Mouse (Mus musculus): ENCODE results near the gene Rpl23a. TPM values are rescaled to one million over a fixed set of nuclear protein-coding genes. Genes with fewer than 3 reads are reported as not detected.
"Not testable (repeated sequence)": the region's sequence is repeated elsewhere in the genome, so short reads cannot be mapped to it uniquely, and the experiment has no call there.

The Rpl23a gene
- polyA plus RNA-seq, 1 experiment from 2014 or later = 1,245 TPM

GRCm38 (mm10) chr11:78143520-78143919 lies 39.9 kb downstream of the Rpl23a start:
- H3K9ac ChIP-seq (ENCODE audit: low read length) = no peak overlapping the region
- no peaks in the 10 kb centered on the region for H3K27me3 ChIP-seq (ENCODE audit: control insufficient read depth, insufficient read depth, low read length)
- peaks cover 2% of the 10 kb centered on the region; the same call in 1 of the 2 replicates for H3K36me3 ChIP-seq (ENCODE audit: control insufficient read depth, insufficient read depth, low read length)
- no peaks in the 10 kb centered on the region for H3K9me3 ChIP-seq (ENCODE audit: control insufficient read depth, low read length)
- WGBS = 87% methylated on average over 2 of the region's 2 CpGs
- DNase-seq (ENCODE audit: low spot score, missing footprints) = no peak
- H3K4me2 ChIP-seq = no peak overlapping the region
- no peak overlapping the region for H3K27ac ChIP-seq (ENCODE audit: low read depth, low read length)
- no peak overlapping the region for H3K4me3 ChIP-seq (ENCODE audit: low read depth, low read length)
- H3K4me1 ChIP-seq (ENCODE audit: control insufficient read depth, insufficient read depth, low read length) = no peaks in the 10 kb centered on the region
- ATAC-seq (ENCODE audit: low FRiP score) = no peak

- no peaks in the 10 kb centered on the region for H3K27me3 ChIP-seq (ENCODE audit: control insufficient read depth, insufficient read depth, low read length)
- H3K4me3 ChIP-seq (ENCODE audit: low read depth, low read length) = no peak overlapping the region
- H3K4me1 ChIP-seq (ENCODE audit: control insufficient read depth, insufficient read depth, low read length) = no peaks in the 10 kb centered on the region
- no peak overlapping the region for H3K9ac ChIP-seq (ENCODE audit: low read length)
- DNase-seq (ENCODE audit: low spot score, missing footprints) (no peak), ATAC-seq (ENCODE audit: low FRiP score) (no peak)
- H3K9me3 ChIP-seq (ENCODE audit: control insufficient read depth, low read length) = no peaks in the 10 kb centered on the region
- no peak overlapping the region for H3K4me2 ChIP-seq
- 87% methylated on average over 5 of the region's 5 CpGs for WGBS
- H3K27ac ChIP-seq (ENCODE audit: low read depth, low read length) = no peak overlapping the region
- no peaks in the 10 kb centered on the region for H3K36me3 ChIP-seq (ENCODE audit: control insufficient read depth, insufficient read depth, low read length)
Measured at GRCm38 (mm10) chr11:78140665-78141064, 42.7 kb downstream of the Rpl23a start.

- Histone ChIP-seq H3K36me3 (ENCODE audit: control insufficient read depth, insufficient read depth, low read length) (no peaks in the 10 kb centered on the region), H3K9ac (ENCODE audit: low read length) (no peak overlapping the region), H3K27ac (ENCODE audit: low read depth, low read length) (no peak overlapping the region), H3K27me3 (ENCODE audit: control insufficient read depth, insufficient read depth, low read length) (no peaks in the 10 kb centered on the region), H3K4me1 (ENCODE audit: control insufficient read depth, insufficient read depth, low read length) (no peaks in the 10 kb centered on the region), H3K4me2 (no peak overlapping the region), H3K9me3 (ENCODE audit: control insufficient read depth, low read length) (no peaks in the 10 kb centered on the region), H3K4me3 (ENCODE audit: low read depth, low read length) (no peak overlapping the region)
- no peak for ATAC-seq (ENCODE audit: low FRiP score)
- DNase-seq (ENCODE audit: low spot score, missing footprints) = no peak
- 89% methylated on average over 3 of the region's 3 CpGs for WGBS
Measured at GRCm38 (mm10) chr11:78138023-78138422, 45.4 kb downstream of the Rpl23a start.

- ATAC-seq (ENCODE audit: low FRiP score) (no peak), DNase-seq (ENCODE audit: low spot score, missing footprints) (no peak)
- 75% methylated on average over 4 of the region's 4 CpGs for WGBS
Measured at GRCm38 (mm10) chr11:78137584-78137983, 45.8 kb downstream of the Rpl23a start.

GRCm38 (mm10) chr11:78136132-78136531 lies 47.3 kb downstream of the Rpl23a start:
- H3K4me3 ChIP-seq (ENCODE audit: low read depth, low read length) = no peak overlapping the region
- no peak for ATAC-seq (ENCODE audit: low FRiP score)
- WGBS = 68% methylated on average over 1 of the region's 1 CpGs
- H3K9ac ChIP-seq (ENCODE audit: low read length) = no peak overlapping the region
- H3K27me3 ChIP-seq (ENCODE audit: control insufficient read depth, insufficient read depth, low read length) = no peaks in the 10 kb centered on the region
- H3K36me3 ChIP-seq (ENCODE audit: control insufficient read depth, insufficient read depth, low read length) = no peaks in the 10 kb centered on the region
- H3K4me1 ChIP-seq (ENCODE audit: control insufficient read depth, insufficient read depth, low read length) = no peaks in the 10 kb centered on the region
- no peak for DNase-seq (ENCODE audit: low spot score, missing footprints)
- H3K4me2 ChIP-seq = no peak overlapping the region
- no peaks in the 10 kb centered on the region for H3K9me3 ChIP-seq (ENCODE audit: control insufficient read depth, low read length)
- H3K27ac ChIP-seq (ENCODE audit: low read depth, low read length) = no peak overlapping the region

More at GRCm38 (mm10) chr11:78137584-78137983, 45.8 kb downstream of the Rpl23a start:
- H3K27ac ChIP-seq (ENCODE audit: low read depth, low read length) = no peak overlapping the region
- H3K4me3 ChIP-seq (ENCODE audit: low read depth, low read length) = no peak overlapping the region
- no peaks in the 10 kb centered on the region for H3K36me3 ChIP-seq (ENCODE audit: control insufficient read depth, insufficient read depth, low read length)
- no peaks in the 10 kb centered on the region for H3K27me3 ChIP-seq (ENCODE audit: control insufficient read depth, insufficient read depth, low read length)
- no peak overlapping the region for H3K4me2 ChIP-seq
- no peaks in the 10 kb centered on the region for H3K4me1 ChIP-seq (ENCODE audit: control insufficient read depth, insufficient read depth, low read length)
- H3K9ac ChIP-seq (ENCODE audit: low read length) = no peak overlapping the region
- H3K9me3 ChIP-seq (ENCODE audit: control insufficient read depth, low read length) = no peaks in the 10 kb centered on the region

- H3K27me3 ChIP-seq (ENCODE audit: control insufficient read depth, insufficient read depth, low read length); ATAC-seq (ENCODE audit: low FRiP score); H3K4me1 ChIP-seq (ENCODE audit: control insufficient read depth, insufficient read depth, low read length); H3K9me3 ChIP-seq (ENCODE audit: control insufficient read depth, low read length); H3K4me2 ChIP-seq; H3K36me3 ChIP-seq (ENCODE audit: control insufficient read depth, insufficient read depth, low read length); H3K9ac ChIP-seq (ENCODE audit: low read length); DNase-seq (ENCODE audit: low spot score, missing footprints); H3K27ac ChIP-seq (ENCODE audit: low read depth, low read length); H3K4me3 ChIP-seq (ENCODE audit: low read depth, low read length): not testable (repeated sequence)
- WGBS = 92% methylated on average over 7 of the region's 7 CpGs
Measured at GRCm38 (mm10) chr11:78135314-78135713, 48.1 kb downstream of the Rpl23a start.

- H3K9ac ChIP-seq (ENCODE audit: low read length) = no peak overlapping the region
- WGBS = 95% methylated on average over 3 of the region's 3 CpGs
- no peaks in the 10 kb centered on the region for H3K36me3 ChIP-seq (ENCODE audit: control insufficient read depth, insufficient read depth, low read length)
- no peak overlapping the region for H3K27ac ChIP-seq (ENCODE audit: low read depth, low read length)
- no peaks in the 10 kb centered on the region for H3K9me3 ChIP-seq (ENCODE audit: control insufficient read depth, low read length)
- DNase-seq (ENCODE audit: low spot score, missing footprints) = no peak
- no peaks in the 10 kb centered on the region for H3K27me3 ChIP-seq (ENCODE audit: control insufficient read depth, insufficient read depth, low read length)
- no peak for ATAC-seq (ENCODE audit: low FRiP score)
- H3K4me2 ChIP-seq = no peak overlapping the region
- H3K4me3 ChIP-seq (ENCODE audit: low read depth, low read length) = no peak overlapping the region
- no peaks in the 10 kb centered on the region for H3K4me1 ChIP-seq (ENCODE audit: control insufficient read depth, insufficient read depth, low read length)
Measured at GRCm38 (mm10) chr11:78134344-78134743, 49.0 kb downstream of the Rpl23a start.

- no peak for DNase-seq (ENCODE audit: low spot score, missing footprints)
- Histone ChIP-seq H3K27ac (ENCODE audit: low read depth, low read length) (no peak overlapping the region), H3K4me2 (no peak overlapping the region), H3K4me3 (ENCODE audit: low read depth, low read length) (no peak overlapping the region), H3K27me3 (ENCODE audit: control insufficient read depth, insufficient read depth, low read length) (no peaks in the 10 kb centered on the region), H3K9me3 (ENCODE audit: control insufficient read depth, low read length) (no peaks in the 10 kb centered on the region), H3K4me1 (ENCODE audit: control insufficient read depth, insufficient read depth, low read length) (no peaks in the 10 kb centered on the region), H3K36me3 (ENCODE audit: control insufficient read depth, insufficient read depth, low read length) (no peaks in the 10 kb centered on the region), H3K9ac (ENCODE audit: low read length) (no peak overlapping the region)
- 90% methylated on average over 6 of the region's 6 CpGs for WGBS
- no peak for ATAC-seq (ENCODE audit: low FRiP score)
Measured at GRCm38 (mm10) chr11:78133915-78134314, 49.5 kb downstream of the Rpl23a start.

Data from midbrain, embryonic 11.5 days (tissue).